Mouse (Mus musculus): ENCODE results near the gene Itga3.
A peak's percentile ranks its signal among the peaks of the same experiment; 100 is the strongest.

Itga3 gene

GRCm38 (mm10) chr11:95004136-95004936 lies 72.3 kb downstream of the Itga3 start:
- no peak for DNase-seq (ENCODE audit: low spot score in 2 of 2)

- DNase-seq (ENCODE audit: low spot score in 2 of 2): no peak
These were observed 73.9 kb downstream of the Itga3 start for GRCm38 (mm10) chr11:95002705-95003104.

GRCm38 (mm10) chr11:95001584-95002347 lies 74.8 kb downstream of the Itga3 start:
- no peak for DNase-seq (ENCODE audit: low spot score in 2 of 2)

GRCm38 (mm10) chr11:95001058-95001457 lies 75.5 kb downstream of the Itga3 start:
- peak; percentile 50 to 51 for DNase-seq (ENCODE audit: low spot score in 2 of 2)

GRCm38 (mm10) chr11:95000548-95000947 lies 76.1 kb downstream of the Itga3 start:
- DNase-seq (ENCODE audit: low spot score in 2 of 2): peak; percentile 49 to 67

- no peak for DNase-seq (ENCODE audit: low spot score in 2 of 2)
These were observed 76.5 kb downstream of the Itga3 start for GRCm38 (mm10) chr11:95000128-95000527.

- peak; percentile 51 to 52 for DNase-seq (ENCODE audit: low spot score in 2 of 2)
These were observed 78.5 kb downstream of the Itga3 start for GRCm38 (mm10) chr11:94998041-94998531.

GRCm38 (mm10) chr11:94997596-94997995 lies 79.0 kb downstream of the Itga3 start:
- no peak for DNase-seq (ENCODE audit: low spot score in 2 of 2)

GRCm38 (mm10) chr11:94996984-94997383 lies 79.6 kb downstream of the Itga3 start:
- no peak for DNase-seq (ENCODE audit: low spot score in 2 of 2)

- no peak for DNase-seq (ENCODE audit: low spot score in 2 of 2)
These were observed 80.5 kb downstream of the Itga3 start for GRCm38 (mm10) chr11:94996101-94996500.

- no peak for DNase-seq (ENCODE audit: low spot score in 2 of 2)
These were observed 81.4 kb downstream of the Itga3 start for GRCm38 (mm10) chr11:94994947-94995772.
